Mouse (Mus musculus) forebrain, embryonic 16.5 days (tissue): ENCODE measurements around the gene Jph3. TPM values are rescaled to one million over a fixed set of nuclear protein-coding genes. Genes with fewer than 3 reads are reported as not detected.

Source experiments
- ATAC-seq: fragments of 200-750 bp; cut with Nextera tagmentation; 2 replicates; pipeline ENCODE4 v1.8.0; 2017; ENCODE audit warnings: mild to moderate bottlenecking, moderate library complexity
- H3K27ac ChIP-seq: fragments of 300-500 bp; sonication (generic); 2 replicates; pipeline ENCODE4 v1.5.1; 2014; ENCODE audit warnings: low read length, control low read depth
- H3K27me3 ChIP-seq: fragments of 300-500 bp; sonication (generic); replicated peaks from 2 replicates; pipeline ENCODE4 v1.6.1; 2014; ENCODE audit warnings: low read length; ENCODE audit not compliant: control insufficient read depth, insufficient read depth
- H3K36me3 ChIP-seq: fragments of 300-500 bp; sonication (generic); 2 replicates; pipeline ENCODE4 v1.6.1; 2014; ENCODE audit not compliant: control insufficient read depth, insufficient read depth
- H3K4me1 ChIP-seq: fragments of 300-500 bp; sonication (generic); replicated peaks from 2 replicates; pipeline ENCODE4 v1.6.1; 2014; ENCODE audit warnings: low read length; ENCODE audit not compliant: control insufficient read depth, insufficient read depth
- H3K4me2 ChIP-seq: fragments of 300-500 bp; sonication (generic); 2 replicates; pipeline ENCODE4 v1.6.1; 2014; ENCODE audit warnings: mild to moderate bottlenecking, low read length, control low read depth
- H3K4me3 ChIP-seq: fragments of 300-500 bp; sonication (generic); replicated peaks from 2 replicates; pipeline ENCODE4 v1.5.1; 2014; ENCODE audit warnings: mild to moderate bottlenecking, low read length, control low read depth
- H3K9ac ChIP-seq: fragments of 300-500 bp; sonication (generic); replicated peaks from 2 replicates; pipeline ENCODE4 v1.6.1; 2014; ENCODE audit warnings: low read depth, low read length, control low read depth
- H3K9me3 ChIP-seq: fragments of 300-500 bp; sonication (generic); 2 replicates; pipeline ENCODE4 v1.6.1; 2016; ENCODE audit warnings: low read length; ENCODE audit not compliant: control insufficient read depth
- WGBS: fragments of 180-500 bp; shearing (Covaris S2); extraction: QIAGEN DNeasy Blood & Tissue Kit; methylation state at CpG from one replicate; pipeline ENCODE4 v1.1.7; 2014; 5-methylcytosine and 5-hydroxymethylcytosine counted together
- polyA plus RNA-seq: library from polyadenylated mRNA; unstranded; fragments of >200 nt; fragmentation: Nextera tagmentation; extraction: Ambion mirVana; gene quantifications from 2 replicates; pipeline ENCODE4 v1.2.1, GENCODE M21; 2015

Jph3 gene
- polyA plus RNA-seq, 1 experiment from 2014 or later, result 93.4 TPM

DNA sequence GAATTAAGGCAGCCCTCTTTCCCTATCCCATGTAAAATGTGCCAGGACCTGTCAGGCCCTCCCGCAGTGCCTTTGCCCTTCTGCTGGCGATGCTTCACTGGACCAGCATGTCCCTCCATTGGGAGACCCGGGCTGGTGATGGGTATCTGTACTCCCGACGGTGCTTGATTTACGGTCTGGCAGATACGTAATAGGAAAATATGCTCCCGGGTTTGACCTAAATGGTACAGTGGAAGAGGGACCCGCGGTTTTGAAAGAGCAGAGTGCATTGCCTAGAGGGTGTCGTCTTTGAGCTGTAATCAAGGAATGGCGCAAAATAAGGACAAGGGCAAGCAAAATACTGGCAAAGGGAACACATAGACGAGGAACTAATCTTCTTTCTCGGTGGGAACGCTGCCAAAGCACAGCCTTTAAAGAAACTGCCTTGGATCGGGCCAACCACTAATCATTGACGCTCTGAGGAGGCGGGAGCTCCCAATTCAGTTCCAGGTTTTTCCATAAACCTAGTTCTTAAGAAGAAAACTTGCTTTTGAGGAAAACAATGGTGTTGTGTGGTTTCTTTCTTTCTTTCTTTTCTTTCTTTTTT, 100.4 kb downstream of the Jph3 start:
- ATAC-seq, result peak; percentile 77
- H3K4me1 ChIP-seq, result peaks cover 18% of the 10 kb centered on the region
- peak overlapping the region; percentile 82 for H3K9ac ChIP-seq
- peak overlapping the region; percentile 64 for H3K4me2 ChIP-seq
- H3K27me3 ChIP-seq, result no peaks in the 10 kb centered on the region
- H3K4me3 ChIP-seq, result peak overlapping the region; percentile 80
- 10% methylated on average over 18 of the region's 18 CpGs for WGBS
- peak overlapping the region; percentile 65 for H3K27ac ChIP-seq
- no peaks in the 10 kb centered on the region for H3K9me3 ChIP-seq
- H3K36me3 ChIP-seq, result no peaks in the 10 kb centered on the region

DNA sequence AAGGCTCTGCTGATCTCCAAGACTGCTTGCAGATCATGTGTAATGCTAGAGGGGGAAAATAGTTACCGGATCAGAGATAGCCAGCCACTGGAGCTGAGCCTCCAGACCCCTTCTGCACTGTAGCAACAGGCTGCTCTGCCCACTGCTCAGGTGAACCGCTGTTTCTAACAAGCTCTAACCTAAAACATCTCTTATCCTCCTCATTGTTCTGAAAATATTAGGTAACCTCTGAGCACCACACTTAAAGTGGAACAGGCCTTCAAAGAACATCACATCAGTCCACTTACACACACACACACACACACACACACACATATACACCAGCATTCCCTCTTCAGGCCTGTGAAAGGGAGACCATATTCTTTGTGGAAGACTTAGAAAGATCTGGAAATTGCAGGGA, 102.6 kb downstream of the Jph3 start:
- Histone ChIP-seq H3K36me3 (no peaks in the 10 kb centered on the region), H3K9ac (no peak overlapping the region), H3K4me2 (peak overlapping the region; percentile 13; the same call in 1 of the 2 replicates), H3K9me3 (no peaks in the 10 kb centered on the region), H3K4me3 (no peak overlapping the region), H3K27me3 (no peaks in the 10 kb centered on the region), H3K27ac (no peak overlapping the region), H3K4me1 (peaks cover 18% of the 10 kb centered on the region)
- WGBS, result 82% methylated on average over 2 of the region's 2 CpGs
- no peak for ATAC-seq

DNA sequence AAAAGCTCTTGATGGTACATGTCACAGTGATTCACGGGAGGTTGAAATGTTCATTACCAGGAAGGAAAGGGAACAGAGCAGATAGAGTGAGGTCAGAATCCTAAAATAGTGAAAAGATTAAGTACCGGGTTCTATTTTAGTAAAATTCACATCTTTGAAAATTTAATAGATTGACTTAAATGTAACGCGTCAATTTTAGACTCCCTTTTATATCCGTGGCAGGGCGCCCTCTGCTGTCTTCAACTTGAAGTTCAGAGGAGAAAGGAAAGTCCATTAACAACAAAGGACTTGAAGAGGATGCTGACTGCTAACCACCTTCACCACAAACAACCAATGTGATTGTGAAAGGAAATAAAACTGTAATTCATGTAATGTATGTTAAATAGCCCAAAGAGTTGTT, 103.1 kb downstream of the Jph3 start:
- peak overlapping the region; percentile 20; the same call in 1 of the 2 replicates for H3K4me3 ChIP-seq
- H3K27me3 ChIP-seq, result no peaks in the 10 kb centered on the region

DNA sequence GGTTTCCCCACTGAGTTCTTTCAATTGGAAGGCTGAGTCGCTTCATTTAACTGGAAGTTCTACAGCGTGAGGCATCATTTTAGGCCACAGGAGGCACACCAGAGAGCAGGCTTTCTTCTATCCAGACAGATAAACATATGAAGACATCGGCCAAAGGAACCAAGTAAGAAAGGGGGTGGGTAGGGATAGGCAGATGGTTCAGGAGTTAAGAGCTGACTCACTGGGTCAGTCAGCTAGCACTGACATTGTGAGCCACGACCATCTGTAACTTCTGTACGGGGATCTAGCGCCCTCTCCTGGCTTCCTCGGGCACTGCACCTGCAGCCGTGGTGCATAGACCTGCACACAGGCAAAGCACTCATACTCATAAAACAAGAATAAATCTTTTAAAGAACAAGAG, 111.8 kb downstream of the Jph3 start:
- Histone ChIP-seq H3K36me3 (no peaks in the 10 kb centered on the region), H3K27me3 (no peaks in the 10 kb centered on the region), H3K4me1 (no peaks in the 10 kb centered on the region), H3K9me3 (no peaks in the 10 kb centered on the region), H3K9ac (no peak overlapping the region), H3K4me2 (no peak overlapping the region), H3K27ac (no peak overlapping the region), H3K4me3 (no peak overlapping the region; the same call in 1 of the 2 replicates)
- WGBS, result 45% methylated on average over 8 of the region's 8 CpGs
- peak; percentile 20; the same call in 1 of the 2 replicates for ATAC-seq

More for the DNA sequence above, 103.1 kb downstream of the Jph3 start:
- 15% methylated on average over 6 of the region's 6 CpGs for WGBS
- peaks cover 18% of the 10 kb centered on the region for H3K4me1 ChIP-seq
- H3K4me2 ChIP-seq, result peak overlapping the region; percentile 13; the same call in 1 of the 2 replicates
- H3K9me3 ChIP-seq, result no peaks in the 10 kb centered on the region
- H3K27ac ChIP-seq, result no peak overlapping the region; the same call in 1 of the 2 replicates
- H3K36me3 ChIP-seq, result no peaks in the 10 kb centered on the region
- H3K9ac ChIP-seq, result no peak overlapping the region
- ATAC-seq, result 0 out of 2 replicates have a peak, but pooled peaks have one; percentile 31

DNA sequence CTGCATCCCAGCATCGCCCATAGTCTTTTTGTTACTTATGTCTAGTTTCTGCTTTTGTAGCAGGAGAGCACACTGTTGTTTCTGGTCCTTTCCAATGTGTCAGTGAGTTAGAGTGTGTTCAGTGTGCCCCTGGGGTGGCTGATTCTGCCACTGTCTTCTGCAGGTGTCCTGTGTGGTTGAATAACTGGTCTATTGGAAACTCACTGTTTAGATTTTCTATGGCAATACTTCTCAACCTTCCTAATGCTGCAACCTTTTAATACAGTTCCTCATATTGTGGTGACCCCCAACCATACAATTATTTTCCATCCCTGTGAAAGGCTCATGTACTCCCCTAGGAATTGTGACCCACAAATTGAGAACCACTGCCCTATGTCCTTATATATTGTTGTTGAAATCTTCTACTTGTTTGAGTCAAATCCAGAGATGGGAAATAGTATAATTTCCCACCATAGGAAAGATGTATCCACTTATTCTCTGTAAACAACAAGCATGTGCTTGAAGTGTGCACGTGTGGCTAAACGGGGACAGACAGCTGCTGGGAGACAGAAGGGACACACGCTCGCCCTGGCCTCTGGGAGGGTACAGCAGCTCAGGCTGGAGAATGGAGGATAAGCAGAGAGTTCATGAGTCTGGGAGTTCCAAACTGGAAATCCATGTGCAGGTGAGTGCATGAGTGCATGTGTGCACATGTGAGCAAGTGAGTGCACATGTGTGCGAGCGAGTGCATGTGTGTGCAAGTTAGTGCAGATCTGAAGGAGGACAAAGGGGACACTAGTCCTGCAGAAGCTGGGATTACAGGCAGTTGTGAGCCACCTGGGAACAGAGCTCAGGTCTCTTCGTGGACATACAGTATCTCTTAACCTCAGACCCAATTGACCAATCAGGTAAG, 112.9 kb downstream of the Jph3 start:
- no peak for ATAC-seq
- Histone ChIP-seq H3K27me3 (no peaks in the 10 kb centered on the region), H3K9me3 (no peaks in the 10 kb centered on the region), H3K4me3 (no peak overlapping the region), H3K9ac (no peak overlapping the region), H3K4me2 (no peak overlapping the region), H3K4me1 (no peaks in the 10 kb centered on the region), H3K27ac (no peak overlapping the region), H3K36me3 (no peaks in the 10 kb centered on the region)
- 88% methylated on average over 8 of the region's 8 CpGs for WGBS

DNA sequence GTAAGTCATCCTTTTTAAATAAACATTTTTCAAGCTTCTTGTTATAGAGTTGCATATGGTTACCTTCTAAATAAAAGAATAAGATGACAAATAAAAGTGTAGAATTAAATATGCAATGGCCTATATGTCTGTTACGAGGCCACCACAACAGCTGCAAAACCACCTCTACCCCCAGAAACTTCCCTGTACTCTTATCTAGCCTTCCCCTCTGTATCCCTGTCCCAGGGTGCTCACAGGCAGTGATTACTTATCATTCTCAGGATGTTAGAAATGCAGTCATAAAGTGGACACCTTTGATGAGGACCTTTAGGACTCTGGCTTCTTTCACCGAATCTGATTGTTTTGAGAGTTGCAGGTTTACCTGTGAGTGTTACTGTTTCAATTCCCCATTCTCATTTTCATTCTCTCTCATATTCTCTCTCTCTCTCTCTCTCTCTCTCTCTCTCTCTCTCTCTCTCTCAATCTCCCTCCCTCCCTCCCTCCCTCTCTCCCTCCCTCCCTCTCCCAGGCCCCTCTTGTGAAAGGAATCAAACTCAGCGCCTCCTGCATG, 113.8 kb downstream of the Jph3 start:
- Histone ChIP-seq H3K9me3 (no peaks in the 10 kb centered on the region), H3K9ac (no peak overlapping the region), H3K4me3 (no peak overlapping the region), H3K4me1 (no peaks in the 10 kb centered on the region), H3K27me3 (no peaks in the 10 kb centered on the region), H3K4me2 (no peak overlapping the region), H3K27ac (no peak overlapping the region), H3K36me3 (no peaks in the 10 kb centered on the region)
- no peak for ATAC-seq
- WGBS, result 86% methylated on average over 3 of the region's 3 CpGs

Other genes with a start within 250 kb of the Jph3 start
- gene 1700018B08Rik, start 185.3 kb upstream of the Jph3 start, polyA plus RNA-seq, result not detected in 2 replicates
- gene Fbxo31, start 150.8 kb upstream of the Jph3 start, polyA plus RNA-seq, result 33.8 and 35.9 TPM in 2 replicates
- gene Map1lc3b, start 139.3 kb upstream of the Jph3 start, polyA plus RNA-seq, result 407 and 443 TPM in 2 replicates
- gene Zcchc14, start 76.7 kb upstream of the Jph3 start, polyA plus RNA-seq, result 37.3 and 38.5 TPM in 2 replicates
- 45.8 and 51.5 TPM in 2 replicates for gene Klhdc4, start 99.9 kb downstream of the Jph3 start, polyA plus RNA-seq
- gene Slc7a5, start 178.1 kb downstream of the Jph3 start, polyA plus RNA-seq, result 44.1 and 47.5 TPM in 2 replicates
- gene Car5a, start 215.3 kb downstream of the Jph3 start, polyA plus RNA-seq, result 0.50 and 0.72 TPM in 2 replicates
- gene Banp, start 220.1 kb downstream of the Jph3 start, polyA plus RNA-seq, result 68.4 and 69.9 TPM in 2 replicates